Mouse (Mus musculus) spleen, adult 2 months (tissue): ENCODE results near the gene Papln.

Source experiments
- CTCF ChIP-seq: fragments of 200-500 bp; IDR thresholded peaks from 2 replicates; pipeline ENCODE4 v1.5.1; 2011; ENCODE audit warnings: mild to moderate bottlenecking, inconsistent platforms; ENCODE audit not compliant: insufficient read depth, insufficient read length, insufficient replicate concordance; ENCODE audit errors: extremely low read depth
- POLR2A ChIP-seq: fragments of 200-500 bp; IDR thresholded peaks from 2 replicates; pipeline ENCODE4 v1.6.1; 2011; ENCODE audit warnings: low read depth, low read length, inconsistent platforms

DNA sequence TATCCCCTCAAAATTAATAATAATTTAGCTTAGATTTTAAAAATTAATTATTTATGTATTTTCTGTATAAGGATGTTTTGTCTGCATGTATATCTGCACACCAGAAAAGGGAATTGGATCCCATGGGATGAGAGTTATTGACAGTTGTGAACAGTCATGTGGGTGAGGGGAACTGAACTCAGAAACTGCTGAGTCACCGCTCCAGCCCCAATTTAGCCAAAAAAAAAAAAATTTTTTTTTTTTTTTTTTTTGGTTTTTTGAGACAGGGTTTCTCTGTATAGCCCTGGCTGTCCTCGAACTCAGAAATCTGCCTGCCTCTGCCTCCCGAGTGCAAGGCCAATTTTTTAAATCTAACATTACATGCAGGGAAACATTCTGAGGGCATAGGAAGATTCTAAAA, 48.5 kb downstream of the Papln start:
- no peak for TF ChIP-seq CTCF
- no peak for TF ChIP-seq POLR2A
